Mouse (Mus musculus) midbrain, embryonic 14.5 days (tissue): Measurements from ENCODE around the gene Acap2. TPM values are rescaled to one million over a fixed set of nuclear protein-coding genes. Genes with fewer than 3 reads are reported as not detected.

Experiments used
- ATAC-seq: fragments of 200-750 bp; cut with Nextera tagmentation; 2 replicates; pipeline ENCODE4 v1.8.0; 2017; ENCODE audit warnings: moderate number of reproducible peaks, moderate library complexity; ENCODE audit not compliant: low FRiP score, low TSS enrichment
- DNase-seq: peaks from one replicate; pipeline ENCODE4 v3.0.0-alpha.2; 2015
- H3K27ac ChIP-seq: fragments of 300-500 bp; sonication (generic); replicated peaks from 2 replicates; pipeline ENCODE4 v1.5.1; 2014; ENCODE audit warnings: mild to moderate bottlenecking, low read depth, low read length, moderate library complexity
- H3K27me3 ChIP-seq: fragments of 300-500 bp; sonication (generic); 2 replicates; pipeline ENCODE4 v1.6.1; 2014; ENCODE audit warnings: low read length, control low read depth, mixed read lengths; ENCODE audit not compliant: control insufficient read depth, insufficient read depth
- H3K36me3 ChIP-seq: fragments of 300-500 bp; sonication (generic); 2 replicates; pipeline ENCODE4 v1.6.1; 2014; ENCODE audit warnings: low read length, control low read depth; ENCODE audit not compliant: control insufficient read depth, insufficient read depth
- H3K4me1 ChIP-seq: fragments of 300-500 bp; sonication (generic); 2 replicates; pipeline ENCODE4 v1.6.1; 2014; ENCODE audit warnings: mild to moderate bottlenecking, antibody characterized with exemption, low read length, control low read depth; ENCODE audit not compliant: control insufficient read depth, insufficient read depth
- H3K4me2 ChIP-seq: fragments of 300-500 bp; sonication (generic); 2 replicates; pipeline ENCODE4 v1.6.1; 2014; ENCODE audit warnings: mild to moderate bottlenecking, low read length, moderate library complexity
- H3K4me3 ChIP-seq: fragments of 300-500 bp; sonication (generic); replicated peaks from 2 replicates; pipeline ENCODE4 v1.5.1; 2014; ENCODE audit warnings: low read depth, low read length
- H3K9ac ChIP-seq: fragments of 300-500 bp; sonication (generic); replicated peaks from 2 replicates; pipeline ENCODE4 v1.6.1; 2014; ENCODE audit warnings: mild to moderate bottlenecking, low read length, moderate library complexity
- H3K9me3 ChIP-seq: fragments of 300-500 bp; sonication (generic); 2 replicates; pipeline ENCODE4 v1.6.1; 2016; ENCODE audit warnings: low read length, control low read depth, mixed read lengths; ENCODE audit not compliant: control insufficient read depth
- WGBS: fragments of 180-500 bp; shearing (Covaris S2); extraction: QIAGEN DNeasy Blood & Tissue Kit; methylation state at CpG from one replicate; pipeline ENCODE4 v1.1.7; 2014; 5-methylcytosine and 5-hydroxymethylcytosine counted together
- polyA plus RNA-seq: library from polyadenylated mRNA; unstranded; fragments of >200 nt; fragmentation: Nextera tagmentation; extraction: Ambion mirVana; gene quantifications from 2 replicates; pipeline ENCODE4 v1.2.1, GENCODE M21; 2014

The Acap2 gene
- polyA plus RNA-seq, 1 experiment from 2014 or later: 18.6 TPM

DNA sequence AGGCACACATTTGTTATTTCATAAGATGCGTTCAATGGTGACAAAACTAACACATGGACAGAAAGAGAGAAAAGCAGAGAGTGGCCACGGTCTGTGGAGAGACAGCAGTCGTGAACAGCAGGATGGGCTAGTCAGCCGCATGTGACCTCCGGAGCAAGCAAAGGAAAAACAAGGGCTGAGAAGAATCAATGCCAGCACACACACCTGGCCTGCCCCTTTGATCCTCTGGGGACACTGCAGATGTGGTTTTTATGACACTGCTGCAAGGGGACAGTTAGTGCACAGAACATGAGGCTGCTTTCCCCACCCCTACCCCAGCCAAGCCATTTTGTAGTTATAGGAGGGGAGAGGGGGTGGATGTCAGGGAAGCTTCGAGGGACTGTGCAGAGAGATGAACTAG, 152.9 kb downstream of the Acap2 start:
- Histone ChIP-seq H3K9ac (no peak overlapping the region), H3K27me3 (no peaks in the 10 kb centered on the region), H3K4me2 (no peak overlapping the region), H3K9me3 (no peaks in the 10 kb centered on the region), H3K4me3 (no peak overlapping the region), H3K36me3 (no peaks in the 10 kb centered on the region), H3K4me1 (no peaks in the 10 kb centered on the region), H3K27ac (no peak overlapping the region)
- ATAC-seq (no peak), DNase-seq (no peak)
- WGBS: 88% methylated on average over 6 of the region's 6 CpGs

DNA sequence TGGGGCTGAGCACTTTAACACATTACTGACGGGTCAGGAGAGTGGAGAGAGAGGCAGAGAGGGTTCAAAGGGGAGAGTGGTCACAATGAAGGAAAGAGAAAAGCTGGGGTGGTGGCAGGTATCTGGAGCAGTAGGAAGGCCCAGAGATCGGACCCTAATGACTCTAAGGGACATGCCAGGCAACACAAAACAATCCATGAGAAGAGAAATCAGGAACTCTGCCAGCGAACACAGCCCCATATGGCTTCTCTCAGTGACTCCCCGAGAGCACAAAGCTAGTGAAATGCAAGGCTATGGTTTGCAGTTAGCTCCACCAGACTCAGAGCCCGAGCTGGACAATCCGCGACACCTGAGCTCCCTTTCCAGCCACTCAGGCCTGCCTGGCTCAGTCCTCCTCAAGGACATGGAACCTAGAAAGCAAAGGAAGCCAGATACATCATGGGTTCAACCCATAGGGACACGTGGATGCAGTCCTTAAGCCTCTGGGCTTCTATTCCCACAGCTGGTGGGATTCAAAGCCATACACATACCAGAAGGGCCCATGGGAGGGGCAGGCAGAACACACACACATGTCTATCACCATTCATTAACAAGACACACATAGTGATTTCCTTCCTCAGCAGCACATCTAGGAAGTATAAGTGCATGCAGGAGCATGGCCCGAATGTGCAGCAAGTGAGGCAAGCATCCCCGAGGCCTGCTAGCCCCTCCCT, 153.7 kb downstream of the Acap2 start:
- H3K4me2 ChIP-seq: no peak overlapping the region

DNA sequence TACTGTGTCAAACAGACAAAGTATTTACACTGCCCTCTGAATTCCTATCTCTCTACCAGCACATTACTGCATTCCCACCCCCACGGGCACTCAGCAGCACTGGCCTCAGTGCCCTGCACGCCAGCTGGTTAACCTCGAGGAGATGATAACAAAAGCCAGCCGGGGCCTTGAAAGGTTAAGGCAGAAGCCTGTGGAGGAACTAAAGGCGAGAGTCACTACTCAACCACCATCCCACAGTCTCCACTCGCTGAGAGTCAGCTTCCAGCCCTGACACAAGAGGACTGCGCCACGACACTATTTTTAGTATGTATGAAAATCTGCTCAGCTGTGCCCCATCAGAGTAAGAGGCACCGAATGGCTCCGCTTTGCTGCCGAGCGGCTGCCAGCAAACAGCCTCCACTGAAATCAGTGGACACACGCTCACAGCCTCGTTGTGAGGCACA, 154.8 kb downstream of the Acap2 start:
- WGBS: 72% methylated on average over 14 of the region's 14 CpGs
- Histone ChIP-seq H3K4me3 (no peak overlapping the region), H3K4me2 (no peak overlapping the region), H3K4me1 (no peaks in the 10 kb centered on the region), H3K9me3 (no peaks in the 10 kb centered on the region), H3K27me3 (no peaks in the 10 kb centered on the region), H3K9ac (no peak overlapping the region), H3K27ac (no peak overlapping the region), H3K36me3 (no peaks in the 10 kb centered on the region)
- no peak for ATAC-seq
- no peak for DNase-seq

More for the DNA sequence above, 153.7 kb downstream of the Acap2 start:
- Histone ChIP-seq H3K27ac (no peak overlapping the region), H3K9ac (no peak overlapping the region), H3K36me3 (no peaks in the 10 kb centered on the region), H3K4me3 (no peak overlapping the region), H3K4me1 (no peaks in the 10 kb centered on the region), H3K27me3 (no peaks in the 10 kb centered on the region), H3K9me3 (no peaks in the 10 kb centered on the region)
- DNase-seq (no peak), ATAC-seq (no peak)
- WGBS: 88% methylated on average over 10 of the region's 10 CpGs

DNA sequence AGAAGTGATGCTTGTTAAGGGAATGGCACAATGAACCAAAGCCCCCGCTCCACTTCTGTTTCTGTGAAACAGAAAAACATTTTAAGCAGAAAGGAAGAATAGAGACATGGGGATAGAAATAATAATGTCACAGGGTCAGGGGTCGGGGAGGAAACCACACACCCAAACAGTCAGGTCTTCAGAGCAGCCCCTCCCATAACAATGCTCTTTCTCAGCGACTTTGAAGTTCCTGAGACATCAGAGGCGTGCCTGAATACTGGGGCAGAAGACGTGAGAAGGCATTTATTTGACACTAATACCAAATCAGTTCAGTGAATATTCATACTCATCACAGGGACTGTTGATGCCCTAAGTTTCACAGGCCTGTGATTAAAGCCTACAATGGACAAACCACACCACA, 155.8 kb downstream of the Acap2 start:
- DNase-seq (no peak), ATAC-seq (no peak)
- H3K4me2 ChIP-seq: no peak overlapping the region
- H3K9me3 ChIP-seq: no peaks in the 10 kb centered on the region
- H3K27me3 ChIP-seq: no peaks in the 10 kb centered on the region
- no peak overlapping the region for H3K9ac ChIP-seq
- 44% methylated on average over 5 of the region's 5 CpGs for WGBS
- no peak overlapping the region for H3K4me3 ChIP-seq
- no peaks in the 10 kb centered on the region for H3K4me1 ChIP-seq
- no peaks in the 10 kb centered on the region for H3K36me3 ChIP-seq
- H3K27ac ChIP-seq: no peak overlapping the region

DNA sequence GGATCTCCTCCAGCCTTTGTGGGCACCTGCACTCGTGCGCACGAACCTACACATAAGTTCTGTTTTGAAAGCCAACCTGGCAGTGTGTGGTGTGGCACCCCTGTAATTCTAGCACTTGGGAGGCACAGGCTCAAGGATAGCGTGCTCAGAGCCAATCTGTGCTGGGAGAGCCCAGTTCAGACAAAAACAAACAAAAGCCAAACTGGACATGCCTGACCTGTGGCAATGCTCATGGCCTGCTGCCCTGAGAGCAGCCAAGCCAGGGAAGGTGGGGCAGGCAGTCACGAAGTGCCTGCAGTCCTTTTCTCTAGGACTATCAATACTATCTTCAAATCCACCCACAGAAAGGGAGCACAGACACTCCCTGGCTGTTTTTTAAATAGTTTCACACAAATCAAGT, 157.9 kb downstream of the Acap2 start:
- Histone ChIP-seq H3K4me2 (no peak overlapping the region), H3K36me3 (no peaks in the 10 kb centered on the region), H3K4me1 (no peaks in the 10 kb centered on the region), H3K27ac (no peak overlapping the region), H3K9ac (no peak overlapping the region), H3K9me3 (no peaks in the 10 kb centered on the region), H3K27me3 (no peaks in the 10 kb centered on the region), H3K4me3 (no peak overlapping the region)
- DNase-seq: no peak
- 97% methylated on average over 5 of the region's 5 CpGs for WGBS
- no peak for ATAC-seq

Other genes starting within 250 kb of the Acap2 start
- 13.3 and 14.4 TPM in 2 replicates for gene Xxylt1, start 119.8 kb downstream of the Acap2 start, polyA plus RNA-seq
- gene Ppp1r2, start 74.0 kb upstream of the Acap2 start, polyA plus RNA-seq: 82.0 and 100 TPM in 2 replicates
- 36.8 and 104 TPM in 2 replicates for gene Apod, start 113.6 kb upstream of the Acap2 start, polyA plus RNA-seq
- gene Bdh1, start 221.0 kb upstream of the Acap2 start, polyA plus RNA-seq: 76.5 and 125 TPM in 2 replicates